Mouse (Mus musculus) lung, embryonic 16.5 days (tissue): Measurements from ENCODE around the gene Mcm8. TPM values are rescaled to one million over a fixed set of nuclear protein-coding genes. Genes with fewer than 3 reads are reported as not detected.
A peak's percentile ranks its signal among the peaks of the same experiment; 100 is the strongest.

ENCODE experiments used
- ATAC-seq: fragments of 200-750 bp; cut with Nextera tagmentation; 2 replicates; pipeline ENCODE4 v1.8.0; 2017; ENCODE audit warnings: low read depth, mild to moderate bottlenecking, moderate library complexity
- H3K27ac ChIP-seq: fragments of 300-500 bp; sonication (generic); 2 replicates; pipeline ENCODE4 v1.5.1; 2014; ENCODE audit warnings: mild to moderate bottlenecking, control low read depth, low read length
- H3K27me3 ChIP-seq: fragments of 300-500 bp; sonication (generic); 2 replicates; pipeline ENCODE4 v1.6.1; 2014; ENCODE audit warnings: low read depth, low read length, mixed read lengths; ENCODE audit not compliant: control insufficient read depth, insufficient read depth
- H3K36me3 ChIP-seq: fragments of 300-500 bp; sonication (generic); 2 replicates; pipeline ENCODE4 v1.6.1; 2014; ENCODE audit warnings: low read length; ENCODE audit not compliant: control insufficient read depth, insufficient read depth
- H3K4me1 ChIP-seq: fragments of 300-500 bp; sonication (generic); replicated peaks from 2 replicates; pipeline ENCODE4 v1.6.1; 2014; ENCODE audit warnings: low read length, mixed read lengths; ENCODE audit not compliant: control insufficient read depth, insufficient read depth
- H3K4me2 ChIP-seq: fragments of 300-500 bp; sonication (generic); 2 replicates; pipeline ENCODE4 v1.6.1; 2014; ENCODE audit warnings: low read depth, low read length, control low read depth
- H3K4me3 ChIP-seq: fragments of 300-500 bp; sonication (generic); 2 replicates; pipeline ENCODE4 v1.5.1; 2014; ENCODE audit warnings: mild to moderate bottlenecking, low read length, control low read depth
- H3K9ac ChIP-seq: fragments of 300-500 bp; sonication (generic); 2 replicates; pipeline ENCODE4 v1.6.1; 2014; ENCODE audit warnings: low read length, control low read depth
- H3K9me3 ChIP-seq: fragments of 300-500 bp; sonication (generic); 2 replicates; pipeline ENCODE4 v1.6.1; 2016; ENCODE audit warnings: low read length; ENCODE audit not compliant: control insufficient read depth
- WGBS: fragments of 180-500 bp; shearing (Covaris S2); extraction: QIAGEN DNeasy Blood & Tissue Kit; methylation state at CpG from one replicate; pipeline ENCODE4 v1.1.7; 2014; 5-methylcytosine and 5-hydroxymethylcytosine counted together
- polyA plus RNA-seq: library from polyadenylated mRNA; unstranded; fragments of >200 nt; fragmentation: Nextera tagmentation; extraction: Ambion mirVana; gene quantifications from 2 replicates; pipeline ENCODE4 v1.2.1, GENCODE M21; 2015

The Mcm8 gene
- polyA plus RNA-seq, 1 experiment from 2014 or later, result 13.8 TPM

DNA sequence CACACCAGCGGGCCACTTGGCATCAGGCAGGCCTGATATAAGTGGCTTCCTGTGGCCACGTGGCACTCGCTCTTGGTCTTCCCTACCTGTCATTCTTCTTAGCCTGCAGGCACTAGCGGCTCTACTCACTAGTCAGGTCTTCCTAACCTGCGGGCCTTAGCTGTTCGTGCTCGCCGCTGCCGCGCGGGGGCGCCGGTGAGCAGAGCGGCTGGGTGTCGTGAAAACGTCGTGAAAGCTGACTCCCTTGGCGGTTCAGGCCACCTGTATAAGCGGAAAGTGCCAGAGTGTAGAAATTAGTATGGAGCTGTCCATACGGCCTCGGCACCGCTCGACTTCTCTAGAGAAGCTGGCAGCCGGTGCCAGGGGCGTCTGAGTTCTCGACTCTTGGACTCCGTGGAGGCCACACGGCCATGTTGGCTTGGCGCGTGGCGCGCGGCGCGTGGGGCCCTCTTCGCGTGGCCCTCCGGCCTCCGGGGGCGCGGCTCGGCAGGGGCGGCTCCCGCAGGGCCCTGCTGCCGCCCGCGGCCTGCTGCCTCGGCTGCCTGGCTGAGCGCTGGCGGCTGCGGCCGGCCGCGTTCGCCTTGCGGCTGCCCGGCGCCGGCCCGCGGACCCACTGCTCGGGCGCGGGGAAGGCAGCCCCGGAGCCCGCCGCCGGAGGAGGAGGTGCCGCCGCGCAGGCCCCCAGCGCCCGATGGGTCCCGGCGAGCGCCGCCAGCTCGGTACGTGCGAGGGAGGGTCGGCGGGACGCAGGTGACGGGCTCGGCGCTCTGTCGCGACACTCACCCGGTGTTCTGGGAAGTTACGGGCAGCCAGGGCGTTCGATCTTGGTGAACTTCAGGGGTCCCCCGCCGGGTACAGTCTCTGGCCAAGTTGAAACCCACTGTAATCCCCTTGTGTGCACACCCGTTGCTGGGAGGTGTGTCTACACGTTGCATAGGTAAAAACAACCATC is 30.7 kb downstream of the Mcm8 start, which contains the start of gene Crls1:
Gene Crls1 (plus strand): TSS at position 260 of the 952 bp plus-strand sequence.
- H3K36me3 ChIP-seq, result peaks cover 8% of the 10 kb centered on the region
- peak within 1 kb of the TSS; percentile 98 for H3K4me3 ChIP-seq
- H3K9me3 ChIP-seq, result no peaks in the 10 kb centered on the region
- H3K4me1 ChIP-seq, result peaks cover 11% of the 10 kb centered on the region
- under 1% methylated on average over 76 of the region's 96 CpGs for WGBS
- H3K27me3 ChIP-seq, result no peaks in the 10 kb centered on the region
- peak within 1 kb of the TSS; percentile 91 for H3K9ac ChIP-seq
- peak within 1 kb of the TSS; percentile 82 for H3K27ac ChIP-seq
- peak; percentile 92 for ATAC-seq
- H3K4me2 ChIP-seq, result peak within 1 kb of the TSS; percentile 85

DNA sequence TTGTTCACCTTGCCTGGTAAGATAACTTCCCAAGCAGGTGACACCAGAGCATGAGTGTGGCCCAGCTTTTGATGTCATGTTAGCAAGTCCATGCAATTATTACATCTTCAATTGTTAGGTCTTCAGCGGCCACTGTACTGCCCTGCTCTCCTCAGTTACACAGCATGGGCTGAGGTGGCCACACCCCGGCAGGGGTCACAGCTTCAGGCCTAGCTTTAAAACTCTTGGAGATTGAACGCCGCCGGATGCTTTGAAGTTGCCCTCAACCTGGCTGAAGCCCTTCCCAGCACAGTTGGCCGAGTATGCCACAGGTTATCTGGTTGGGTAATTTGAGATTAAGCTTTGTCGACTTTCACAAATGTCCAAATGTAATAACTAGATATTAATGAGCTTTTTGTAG is 31.6 kb downstream of the Mcm8 start:
- ATAC-seq, result 0 out of 2 replicates have a peak, but pooled peaks have one; percentile 10
- peak overlapping the region; percentile 85 for H3K4me2 ChIP-seq

DNA sequence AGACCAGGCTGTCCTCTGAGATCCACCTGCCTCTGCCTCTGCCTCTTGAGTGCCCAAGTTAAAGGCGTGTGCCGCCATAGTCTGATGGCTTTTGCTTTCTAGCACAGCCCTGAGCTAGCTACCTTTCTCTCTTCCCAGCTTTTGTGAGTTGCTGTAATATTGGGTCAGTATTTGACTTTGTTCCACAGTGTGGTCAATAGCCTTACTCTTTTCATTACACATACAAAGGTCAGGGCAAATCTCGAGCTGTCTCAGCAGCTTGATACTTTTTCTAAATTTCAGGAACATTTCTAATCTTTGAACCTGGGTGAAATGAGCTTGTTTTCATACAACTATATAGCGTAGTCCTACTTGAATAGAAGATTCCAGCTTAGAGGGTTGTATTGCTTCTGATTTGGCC is 32.4 kb downstream of the Mcm8 start:
- H3K4me1 ChIP-seq, result peaks cover 11% of the 10 kb centered on the region
- no peaks in the 10 kb centered on the region for H3K27me3 ChIP-seq
- no peak overlapping the region for H3K9ac ChIP-seq
- H3K36me3 ChIP-seq, result peaks cover 8% of the 10 kb centered on the region
- no peak overlapping the region for H3K27ac ChIP-seq
- H3K4me2 ChIP-seq, result peak overlapping the region; percentile 85; the same call in 1 of the 2 replicates
- no peak overlapping the region for H3K4me3 ChIP-seq
- no peaks in the 10 kb centered on the region for H3K9me3 ChIP-seq
- ATAC-seq, result no peak
- WGBS, result 92% methylated on average over 4 of the region's 4 CpGs

More for the DNA sequence above, 31.6 kb downstream of the Mcm8 start:
- H3K36me3 ChIP-seq, result peaks cover 8% of the 10 kb centered on the region
- no peaks in the 10 kb centered on the region for H3K27me3 ChIP-seq
- peak overlapping the region; percentile 91 for H3K9ac ChIP-seq
- peaks cover 11% of the 10 kb centered on the region for H3K4me1 ChIP-seq
- H3K9me3 ChIP-seq, result no peaks in the 10 kb centered on the region
- no peak overlapping the region for H3K27ac ChIP-seq
- WGBS, result 17% methylated on average over 7 of the region's 7 CpGs
- peak overlapping the region; percentile 98 for H3K4me3 ChIP-seq

DNA sequence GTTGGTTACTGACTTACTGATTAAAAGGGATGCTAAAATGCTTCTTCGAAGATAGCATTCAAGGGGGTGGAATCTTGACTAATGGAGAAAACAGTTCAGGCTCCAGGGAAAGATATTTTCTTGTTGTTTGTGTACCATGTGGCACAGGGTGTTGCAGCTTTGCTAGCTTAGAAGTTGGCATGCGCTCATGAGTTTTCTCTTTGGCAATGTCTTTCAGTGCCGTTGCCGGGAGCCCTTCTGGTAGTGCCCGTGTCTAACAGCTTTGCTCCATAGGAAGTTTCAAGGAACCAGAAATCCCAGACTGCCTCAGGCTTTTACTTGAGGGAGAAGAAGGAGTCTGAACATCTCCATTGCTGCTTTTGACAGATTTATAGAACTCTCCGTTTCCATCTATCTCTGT is 33.2 kb downstream of the Mcm8 start:
- H3K4me2 ChIP-seq, result no peak overlapping the region
- H3K36me3 ChIP-seq, result peaks cover 8% of the 10 kb centered on the region
- H3K4me1 ChIP-seq, result peaks cover 11% of the 10 kb centered on the region
- no peak overlapping the region for H3K4me3 ChIP-seq
- no peak overlapping the region for H3K27ac ChIP-seq
- no peaks in the 10 kb centered on the region for H3K27me3 ChIP-seq
- ATAC-seq, result no peak
- 90% methylated on average over 6 of the region's 6 CpGs for WGBS
- H3K9me3 ChIP-seq, result no peaks in the 10 kb centered on the region
- no peak overlapping the region for H3K9ac ChIP-seq

DNA sequence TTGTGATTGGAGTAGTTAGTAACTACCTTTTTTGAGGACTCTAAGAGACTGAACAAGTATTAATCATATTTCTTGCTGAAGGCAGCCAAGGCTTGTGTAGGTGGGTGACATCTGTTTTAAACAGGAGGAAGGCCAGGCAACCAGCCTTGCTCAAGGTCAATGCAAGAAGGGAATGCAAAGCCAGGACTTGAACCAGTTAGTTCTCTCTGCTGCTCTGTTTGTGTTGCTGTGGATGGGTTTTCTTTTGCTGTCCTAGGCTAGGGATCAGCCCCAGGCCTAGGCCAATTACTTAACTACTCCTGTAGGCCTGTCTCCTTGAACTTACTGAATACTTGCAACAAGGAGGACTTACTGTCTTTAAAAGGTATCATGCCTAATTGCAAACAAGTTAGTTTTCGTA is 37.1 kb downstream of the Mcm8 start:
- no peak for ATAC-seq
- Histone ChIP-seq H3K9ac (no peak overlapping the region), H3K4me2 (no peak overlapping the region), H3K27ac (no peak overlapping the region), H3K9me3 (no peaks in the 10 kb centered on the region), H3K36me3 (peaks cover 8% of the 10 kb centered on the region), H3K4me1 (peaks cover 4% of the 10 kb centered on the region; the same call in 1 of the 2 replicates), H3K4me3 (no peak overlapping the region), H3K27me3 (no peaks in the 10 kb centered on the region)
- 86% methylated on average over 1 of the region's 1 CpGs for WGBS

DNA sequence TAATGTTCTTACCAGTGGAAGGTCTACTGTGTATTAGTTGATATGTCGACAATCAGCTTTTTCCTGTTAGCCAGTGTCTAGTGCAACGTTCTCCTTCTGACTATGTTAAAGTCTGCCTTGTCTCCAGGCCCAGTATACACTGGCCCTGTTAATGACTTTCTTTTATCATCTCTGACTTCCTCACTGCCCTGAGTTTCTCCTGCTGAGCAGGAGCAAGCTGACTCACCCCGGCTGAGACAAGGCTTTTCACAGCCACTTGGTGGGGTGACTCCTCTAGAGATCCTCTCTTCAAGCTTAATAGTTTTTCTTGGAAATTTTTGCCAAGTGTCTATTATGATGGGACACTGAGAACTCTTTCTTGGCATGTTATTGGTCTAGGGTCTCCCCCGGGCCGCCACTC is 40.4 kb downstream of the Mcm8 start:
- 81% methylated on average over 5 of the region's 5 CpGs for WGBS
- H3K36me3 ChIP-seq, result peaks cover 1% of the 10 kb centered on the region; the same call in 1 of the 2 replicates
- H3K4me2 ChIP-seq, result no peak overlapping the region
- H3K9ac ChIP-seq, result no peak overlapping the region
- H3K9me3 ChIP-seq, result no peaks in the 10 kb centered on the region
- H3K4me3 ChIP-seq, result no peak overlapping the region
- no peaks in the 10 kb centered on the region for H3K27me3 ChIP-seq
- no peaks in the 10 kb centered on the region for H3K4me1 ChIP-seq
- no peak overlapping the region for H3K27ac ChIP-seq
- no peak for ATAC-seq

DNA sequence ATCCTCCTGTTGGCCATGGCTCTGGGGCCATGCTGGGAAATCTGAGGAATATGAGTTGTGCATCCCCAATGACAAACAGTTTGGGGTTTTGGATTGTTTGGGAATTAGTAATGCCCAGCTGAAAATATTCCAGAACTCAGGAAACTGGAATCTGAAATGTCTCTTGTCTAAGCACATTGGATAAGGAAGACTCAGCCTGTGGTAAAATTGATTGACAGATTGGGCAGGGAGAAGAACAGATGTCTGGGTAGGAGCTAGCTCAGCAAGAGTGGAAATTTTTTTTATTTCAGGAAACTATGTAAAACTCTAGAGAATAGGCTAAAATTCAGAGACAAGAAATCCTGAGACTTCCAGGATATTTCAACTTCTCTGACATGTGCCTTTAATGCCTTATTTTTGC is 44.5 kb downstream of the Mcm8 start:
- H3K9ac ChIP-seq, result no peak overlapping the region
- no peak for ATAC-seq
- H3K4me2 ChIP-seq, result no peak overlapping the region
- no peaks in the 10 kb centered on the region for H3K9me3 ChIP-seq
- H3K4me1 ChIP-seq, result no peaks in the 10 kb centered on the region
- H3K27ac ChIP-seq, result no peak overlapping the region
- no peak overlapping the region for H3K4me3 ChIP-seq
- H3K36me3 ChIP-seq, result peaks cover 4% of the 10 kb centered on the region; the same call in 1 of the 2 replicates
- H3K27me3 ChIP-seq, result no peaks in the 10 kb centered on the region

DNA sequence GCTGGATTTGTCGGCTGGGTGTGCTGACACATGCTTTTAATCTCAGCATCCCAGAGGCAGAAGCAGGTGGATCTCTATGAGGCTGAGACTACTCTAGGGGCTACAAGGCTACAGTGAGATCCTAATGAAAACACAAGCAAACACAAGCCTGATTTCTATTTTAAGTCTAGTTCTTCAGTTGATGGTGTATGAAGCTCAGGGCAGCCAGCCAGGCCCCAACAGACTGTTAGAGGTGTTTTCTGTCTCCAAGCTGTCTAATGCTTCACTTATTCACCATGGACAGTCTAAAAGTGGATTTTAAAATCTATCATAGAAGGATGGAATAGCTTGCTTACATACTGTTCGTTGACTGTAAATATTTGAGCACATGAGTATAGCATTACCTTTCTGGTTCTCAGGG is 45.5 kb downstream of the Mcm8 start:
- Histone ChIP-seq H3K4me3 (no peak overlapping the region), H3K9ac (no peak overlapping the region), H3K36me3 (peaks cover 4% of the 10 kb centered on the region; the same call in 1 of the 2 replicates), H3K4me1 (no peaks in the 10 kb centered on the region), H3K4me2 (no peak overlapping the region), H3K27me3 (no peaks in the 10 kb centered on the region), H3K9me3 (no peaks in the 10 kb centered on the region), H3K27ac (no peak overlapping the region)
- WGBS, result 87% methylated on average over 2 of the region's 2 CpGs
- ATAC-seq, result no peak

DNA sequence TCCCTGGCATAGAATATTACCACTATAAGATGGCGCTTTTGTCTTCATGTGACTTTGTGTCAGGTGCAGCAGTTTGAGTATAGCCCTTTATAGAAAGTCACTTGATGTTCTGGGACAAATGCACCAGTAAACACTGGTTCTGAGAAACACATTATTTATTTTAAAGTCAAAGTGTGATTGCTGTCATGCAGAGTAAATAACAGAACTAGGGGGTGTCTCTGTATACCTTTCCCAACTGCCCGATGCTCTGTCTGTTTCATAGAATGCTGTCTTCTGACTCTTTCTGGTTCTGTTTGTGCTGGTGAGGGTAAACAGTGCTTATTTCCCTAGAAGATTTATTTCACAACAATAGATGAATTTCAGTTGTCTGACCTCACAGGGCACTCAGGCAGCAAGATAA is 47.4 kb downstream of the Mcm8 start:
- 89% methylated on average over 2 of the region's 2 CpGs for WGBS
- Histone ChIP-seq H3K9ac (no peak overlapping the region), H3K4me1 (no peaks in the 10 kb centered on the region), H3K4me3 (no peak overlapping the region), H3K27me3 (no peaks in the 10 kb centered on the region), H3K4me2 (no peak overlapping the region), H3K36me3 (peaks cover 4% of the 10 kb centered on the region; the same call in 1 of the 2 replicates), H3K9me3 (no peaks in the 10 kb centered on the region), H3K27ac (no peak overlapping the region)
- no peak for ATAC-seq
